Mouse (Mus musculus) kidney, adult 2 months (tissue): ENCODE measurements around the gene Ift22.

Source experiments
- CTCF ChIP-seq: fragments of 200-500 bp; conservative IDR thresholded peaks from 2 replicates; pipeline ENCODE4 v1.5.1; 2011; ENCODE audit warnings: low read depth, mild to moderate bottlenecking, control low read depth, low read length, moderate library complexity, mixed read lengths; ENCODE audit not compliant: insufficient read depth, insufficient read length
- POLR2A ChIP-seq: fragments of 200-500 bp; IDR thresholded peaks from one replicate; pipeline ENCODE4 v1.6.1; 2011; ENCODE audit warnings: low read depth, low read length, control low read depth

DNA sequence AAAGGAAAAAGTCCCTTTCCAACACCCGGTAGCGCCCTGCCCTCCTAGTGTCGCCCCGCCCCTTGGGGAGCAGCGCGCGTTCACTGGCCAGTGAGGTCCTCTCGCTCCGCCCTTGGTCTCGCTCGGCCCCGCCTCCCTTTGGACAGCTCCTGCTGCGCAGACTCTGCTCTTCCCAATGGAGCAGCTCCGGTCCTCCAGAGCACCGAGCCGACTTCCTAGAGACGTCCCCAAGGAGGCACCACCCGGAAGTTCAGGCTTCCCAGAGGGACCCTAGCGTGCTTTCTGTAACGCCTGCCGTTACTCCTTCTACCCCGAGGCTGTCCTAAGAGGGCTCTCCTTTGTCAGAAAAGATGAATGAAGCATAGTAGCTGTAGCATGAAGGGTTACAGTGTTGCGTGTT is 45.1 kb downstream of the Ift22 start, which contains the start of gene Fis1:
- no peak for TF ChIP-seq CTCF
- TF ChIP-seq POLR2A, result peak; percentile 21
